Mouse (Mus musculus): ENCODE results near the gene Prtn3. TPM values are rescaled to one million over a fixed set of nuclear protein-coding genes. Genes with fewer than 3 reads are reported as not detected.
A peak's percentile ranks its signal among the peaks of the same experiment; 100 is the strongest.
"Not testable (repeated sequence)": the region's sequence is repeated elsewhere in the genome, so short reads cannot be mapped to it uniquely, and the experiment has no call there.

Gene Prtn3
- polyA plus RNA-seq, 1 experiment from 2014 or later: 64.6 TPM

DNA sequence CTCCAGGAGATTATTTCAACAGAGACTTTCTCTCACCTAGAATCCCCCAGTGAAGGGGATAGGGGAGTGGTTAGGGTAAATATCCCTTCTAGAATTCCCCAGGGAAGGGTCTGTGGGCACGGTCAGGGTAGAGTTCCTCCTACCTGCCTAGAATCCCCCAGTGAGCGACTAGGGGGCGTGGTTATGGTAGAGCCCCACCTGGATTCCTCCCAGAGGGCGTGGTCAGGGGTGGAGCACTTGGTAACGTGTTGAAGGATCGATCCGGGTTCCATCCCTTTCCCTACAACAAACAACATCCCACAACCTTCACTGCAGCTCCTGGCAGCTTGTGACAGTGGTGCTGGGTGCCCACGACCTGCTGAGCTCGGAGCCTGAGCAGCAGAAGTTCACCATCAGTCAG, 6.4 kb downstream of the Prtn3 start:
- WGBS (ENCODE audit: insufficient replicate concordance): 8% methylated on average over 9 of the region's 9 CpGs
- H3K27me3 ChIP-seq: peaks cover 23% of the 10 kb centered on the region; the same call in 1 of the 2 replicates
- DNase-seq (no peak), ATAC-seq (ENCODE audit: low read depth) (no peak)
- peaks cover 72% of the 10 kb centered on the region for H3K4me1 ChIP-seq (replicated peaks)
- 0 out of 2 replicates have a peak overlapping the region, but pooled peaks have one; percentile 29 for H3K9ac ChIP-seq
- H3K27ac ChIP-seq: peak overlapping the region; percentile 55
- no peaks in the 10 kb centered on the region for H3K9me3 ChIP-seq (replicated peaks)
- H3K36me3 ChIP-seq: no peaks in the 10 kb centered on the region
- peak overlapping the region; percentile 56 for H3K4me2 ChIP-seq
- H3K4me3 ChIP-seq (replicated peaks): peak overlapping the region; percentile 42

DNA sequence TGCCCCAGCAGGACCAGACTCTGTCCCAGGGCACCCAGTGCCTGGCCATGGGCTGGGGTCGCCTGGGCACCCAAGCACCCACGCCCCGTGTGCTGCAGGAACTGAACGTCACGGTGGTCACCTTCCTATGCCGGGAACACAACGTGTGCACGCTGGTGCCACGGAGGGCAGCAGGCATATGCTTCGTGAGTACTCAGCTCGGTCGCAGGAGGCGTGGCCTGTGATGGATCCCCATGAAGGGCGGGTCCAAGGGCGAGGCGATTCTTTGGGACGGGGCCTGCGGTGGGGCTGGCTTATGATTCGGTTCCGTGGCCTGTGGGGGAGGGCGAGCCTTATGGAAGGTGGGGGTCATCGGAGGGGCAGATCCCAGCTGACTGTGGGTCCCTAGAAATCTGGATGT, 7.7 kb downstream of the Prtn3 start:
- Histone ChIP-seq H3K27ac (no peak overlapping the region), H3K9ac (peak overlapping the region; percentile 29; the same call in 1 of the 2 replicates), H3K4me3 (replicated peaks) (peak overlapping the region; percentile 42), H3K27me3 (peaks cover 23% of the 10 kb centered on the region; the same call in 1 of the 2 replicates), H3K4me1 (replicated peaks) (peaks cover 67% of the 10 kb centered on the region), H3K9me3 (replicated peaks) (no peaks in the 10 kb centered on the region), H3K36me3 (no peaks in the 10 kb centered on the region), H3K4me2 (peak overlapping the region; percentile 56)
- ATAC-seq (ENCODE audit: low read depth): peak; percentile 43; the same call in 1 of the 2 replicates
- 3% methylated on average over 22 of the region's 22 CpGs for WGBS (ENCODE audit: insufficient replicate concordance)
- peak; percentile 51 for DNase-seq

DNA sequence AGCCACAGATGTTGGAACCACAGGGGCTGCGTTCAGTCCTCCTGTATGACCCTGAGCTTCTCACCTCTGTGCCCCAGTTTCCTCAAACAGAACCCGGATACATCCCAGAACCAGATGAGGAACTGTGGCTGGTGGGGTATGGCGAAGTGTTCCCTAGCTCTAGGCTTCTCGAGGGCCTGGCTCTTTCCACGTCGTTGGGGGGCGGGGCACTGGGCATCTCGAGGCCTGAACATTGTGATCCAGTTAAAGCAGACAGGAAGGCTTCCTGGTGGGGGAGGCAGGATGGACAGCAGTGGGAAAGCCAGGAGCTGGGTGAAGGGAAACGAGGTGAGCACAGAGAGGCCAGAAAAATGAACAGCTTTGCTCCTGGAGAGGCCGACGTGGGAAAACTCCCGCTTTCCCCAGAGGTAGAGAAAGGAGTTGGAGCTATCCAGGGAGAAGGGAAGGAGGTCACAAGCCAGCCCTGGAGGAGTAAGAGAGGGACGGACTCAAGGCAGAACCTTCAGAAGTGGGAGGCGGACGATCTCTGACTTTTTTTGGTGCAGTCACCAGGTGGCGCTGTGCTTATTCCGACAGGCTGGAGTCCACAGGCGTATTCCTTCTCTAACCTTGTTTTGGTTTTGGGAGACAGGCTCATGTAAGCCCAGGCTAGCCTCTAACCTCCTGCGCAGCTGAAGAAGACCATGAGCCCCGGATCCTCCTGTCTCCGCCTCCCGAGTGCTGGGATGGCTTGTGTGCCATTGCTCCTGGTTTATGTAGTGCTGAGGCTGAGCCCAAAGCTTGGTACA, 9.2 kb downstream of the Prtn3 start:
- H3K27ac ChIP-seq: no peak overlapping the region
- no peaks in the 10 kb centered on the region for H3K36me3 ChIP-seq
- no peak overlapping the region; the same call in 1 of the 2 replicates for H3K9ac ChIP-seq
- WGBS (ENCODE audit: insufficient replicate concordance): 15% methylated on average over 22 of the region's 22 CpGs
- H3K4me1 ChIP-seq (replicated peaks): peaks cover 52% of the 10 kb centered on the region
- 0 out of 2 replicates have a peak overlapping the region, but pooled peaks have one; percentile 8 for H3K4me2 ChIP-seq
- ATAC-seq (ENCODE audit: low read depth) (0 out of 2 replicates have a peak, but pooled peaks have one; percentile 1), DNase-seq (peak; percentile 64)
- no peak overlapping the region for H3K4me3 ChIP-seq (replicated peaks)
- peaks cover 23% of the 10 kb centered on the region; the same call in 1 of the 2 replicates for H3K27me3 ChIP-seq
- H3K9me3 ChIP-seq (replicated peaks): no peaks in the 10 kb centered on the region

DNA sequence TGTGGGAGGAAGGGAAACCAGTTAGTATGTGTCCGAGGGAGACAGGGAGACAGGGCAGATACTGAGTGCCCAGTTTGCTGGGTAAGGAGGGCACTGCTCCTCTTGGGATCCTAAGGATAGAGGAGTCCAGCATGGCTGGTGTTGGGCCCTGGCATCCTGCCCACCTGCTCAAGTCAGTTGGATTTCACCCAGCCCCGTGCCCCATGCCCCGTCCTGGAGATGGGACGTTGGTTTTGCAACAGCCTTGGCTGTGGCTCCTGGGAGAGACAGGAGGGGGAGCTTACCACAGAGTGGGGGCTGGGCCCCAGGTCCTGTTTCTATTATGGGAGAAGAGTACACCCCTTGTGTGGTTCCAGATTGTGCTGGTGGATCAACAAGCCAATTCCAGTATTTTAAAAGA, 10.2 kb downstream of the Prtn3 start:
- H3K4me3 ChIP-seq (replicated peaks): no peak overlapping the region
- no peak overlapping the region for H3K27ac ChIP-seq
- no peak overlapping the region for H3K4me2 ChIP-seq
- H3K36me3 ChIP-seq: no peaks in the 10 kb centered on the region
- DNase-seq (no peak), ATAC-seq (ENCODE audit: low read depth) (no peak)
- no peak overlapping the region for H3K9ac ChIP-seq
- H3K4me1 ChIP-seq (replicated peaks): peaks cover 45% of the 10 kb centered on the region
- 32% methylated on average over 4 of the region's 4 CpGs for WGBS (ENCODE audit: insufficient replicate concordance)
- H3K9me3 ChIP-seq (replicated peaks): no peaks in the 10 kb centered on the region
- H3K27me3 ChIP-seq: peaks cover 21% of the 10 kb centered on the region; the same call in 1 of the 2 replicates

DNA sequence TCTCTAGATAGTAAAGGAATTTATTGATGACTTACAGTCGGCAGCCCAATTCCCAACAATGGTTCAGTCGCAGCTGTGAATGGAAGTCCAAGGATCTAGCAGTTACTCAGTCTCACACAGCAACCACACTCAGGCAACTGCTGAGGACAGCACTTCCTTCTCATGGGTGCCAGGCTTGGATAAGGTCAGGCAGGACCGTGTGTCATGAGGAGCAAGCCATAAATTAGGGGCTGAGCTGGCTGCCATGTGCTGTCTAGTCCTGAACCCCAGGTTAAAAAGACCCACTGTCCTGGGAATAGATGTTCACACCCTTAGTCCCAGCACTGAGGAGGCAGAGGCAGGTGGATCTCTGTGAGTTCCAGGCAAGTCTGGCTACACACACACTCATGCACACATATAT, 10.7 kb downstream of the Prtn3 start:
- H3K9me3 ChIP-seq (replicated peaks); ATAC-seq (ENCODE audit: low read depth); DNase-seq; H3K36me3 ChIP-seq; H3K4me2 ChIP-seq; H3K27ac ChIP-seq; H3K4me3 ChIP-seq (replicated peaks); H3K9ac ChIP-seq: not testable (repeated sequence)
- peaks cover 17% of the 10 kb centered on the region; the same call in 1 of the 2 replicates for H3K27me3 ChIP-seq
- peaks cover 41% of the 10 kb centered on the region for H3K4me1 ChIP-seq (replicated peaks)
- WGBS (ENCODE audit: insufficient replicate concordance): 35% methylated on average over 3 of the region's 3 CpGs

DNA sequence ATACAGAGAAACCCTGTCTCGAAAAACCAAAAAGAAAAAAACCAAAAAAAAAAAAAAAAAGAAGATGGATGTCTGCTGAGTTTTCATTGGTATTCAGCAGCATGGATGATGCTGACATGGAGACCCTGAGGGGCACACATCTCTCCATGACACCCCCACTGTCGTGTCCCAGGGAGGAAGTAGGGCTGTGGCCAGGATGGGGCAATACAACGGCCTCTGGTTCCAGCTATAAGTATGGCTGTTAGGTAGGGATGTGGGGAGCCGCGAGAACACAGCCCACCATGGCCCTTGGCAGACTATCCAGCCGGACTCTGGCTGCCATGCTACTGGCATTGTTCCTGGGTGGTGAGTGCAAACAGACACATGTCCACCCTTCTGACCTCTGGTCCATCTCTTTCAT, 11.8 kb downstream of the Prtn3 start, which contains the start of gene Elane:
Elane (plus strand) TSS at position 194 of the 400 bp plus-strand sequence.
- 53% methylated on average over 6 of the region's 6 CpGs for WGBS (ENCODE audit: insufficient replicate concordance)
- Histone ChIP-seq H3K9me3 (replicated peaks) (no peaks in the 10 kb centered on the region), H3K27me3 (peaks cover 13% of the 10 kb centered on the region; the same call in 1 of the 2 replicates), H3K4me1 (replicated peaks) (peaks cover 30% of the 10 kb centered on the region), H3K4me3 (replicated peaks) (no peak within 1 kb of the TSS), H3K36me3 (no peaks in the 10 kb centered on the region), H3K4me2 (no peak within 1 kb of the TSS), H3K9ac (no peak within 1 kb of the TSS), H3K27ac (no peak within 1 kb of the TSS)
- ATAC-seq (ENCODE audit: low read depth) (no peak), DNase-seq (no peak)

DNA sequence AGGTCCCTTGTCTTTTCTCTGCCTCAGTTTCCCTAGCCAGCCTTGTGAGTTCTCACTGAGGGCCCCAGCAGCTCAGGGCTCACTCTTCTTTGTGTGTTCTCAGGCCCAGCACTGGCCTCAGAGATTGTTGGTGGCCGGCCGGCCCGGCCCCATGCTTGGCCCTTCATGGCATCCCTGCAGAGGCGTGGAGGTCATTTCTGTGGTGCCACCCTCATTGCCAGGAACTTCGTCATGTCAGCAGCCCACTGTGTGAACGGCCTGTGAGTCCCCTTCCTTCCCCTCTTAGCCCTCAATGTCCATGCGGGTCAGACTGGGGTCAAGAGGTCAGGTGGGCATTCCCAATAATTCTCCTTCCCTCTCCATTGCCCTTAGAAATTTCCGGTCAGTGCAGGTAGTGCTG, 12.3 kb downstream of the Prtn3 start:
- no peak overlapping the region for H3K9ac ChIP-seq
- ATAC-seq (ENCODE audit: low read depth): no peak
- peaks cover 24% of the 10 kb centered on the region for H3K4me1 ChIP-seq (replicated peaks)
- no peak overlapping the region for H3K27ac ChIP-seq
- no peak overlapping the region for H3K4me3 ChIP-seq (replicated peaks)
- H3K36me3 ChIP-seq: no peaks in the 10 kb centered on the region
- WGBS (ENCODE audit: insufficient replicate concordance): 74% methylated on average over 8 of the region's 8 CpGs
- peaks cover 13% of the 10 kb centered on the region; the same call in 1 of the 2 replicates for H3K27me3 ChIP-seq
- no peak for DNase-seq
- H3K4me2 ChIP-seq: no peak overlapping the region
- no peaks in the 10 kb centered on the region for H3K9me3 ChIP-seq (replicated peaks)

DNA sequence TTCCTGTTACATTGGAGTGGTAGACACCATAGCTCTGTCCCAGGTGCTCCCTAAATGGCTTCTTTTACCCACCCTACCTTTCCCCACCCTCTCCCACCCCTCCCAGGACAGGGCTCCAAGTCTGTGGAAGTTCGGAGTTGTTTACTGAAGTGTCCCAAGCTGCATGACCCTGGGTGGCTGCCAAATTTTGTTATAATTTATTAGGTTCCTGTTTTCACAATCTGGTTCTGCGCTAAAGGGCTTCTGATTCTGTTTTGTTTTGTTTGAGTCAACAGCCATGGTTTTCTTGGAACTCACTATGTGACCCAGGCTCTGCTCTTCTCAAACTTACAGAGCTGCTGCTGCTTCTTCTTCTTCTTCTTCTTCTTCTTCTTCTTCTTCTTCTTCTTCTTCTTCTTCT, 15.1 kb downstream of the Prtn3 start:
- no peak for ATAC-seq (ENCODE audit: low read depth)

DNA sequence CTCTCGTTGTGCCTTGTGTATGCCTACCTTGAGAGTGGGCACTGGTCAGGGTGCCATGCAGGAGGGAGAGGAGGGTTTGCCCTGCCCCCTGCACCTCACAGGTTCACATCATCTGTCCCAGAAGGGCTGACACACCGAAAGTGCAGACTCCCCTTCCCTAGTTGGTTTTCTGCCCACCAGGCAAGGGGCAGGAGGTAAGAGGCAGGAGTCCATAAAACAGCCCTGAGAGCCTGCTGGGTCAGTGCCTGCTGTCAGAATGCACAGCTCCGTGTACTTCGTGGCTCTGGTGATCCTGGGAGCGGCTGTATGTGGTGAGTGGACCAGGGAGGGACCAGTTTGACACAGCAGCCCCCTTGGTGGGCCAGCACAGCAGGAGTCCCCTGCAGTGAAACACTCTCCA, 16.4 kb downstream of the Prtn3 start, which contains the start of gene Cfd:
Cfd (plus strand) TSS at position 184 of the 400 bp plus-strand sequence.
- Histone ChIP-seq H3K36me3 (peaks cover 7% of the 10 kb centered on the region; the same call in 1 of the 2 replicates), H3K4me3 (replicated peaks) (no peak within 1 kb of the TSS), H3K27me3 (no peaks in the 10 kb centered on the region), H3K9me3 (replicated peaks) (no peaks in the 10 kb centered on the region), H3K4me1 (replicated peaks) (0 out of 2 replicates have a peak, but pooled peaks cover 2% of the 10 kb centered on the region), H3K27ac (no peak within 1 kb of the TSS), H3K4me2 (no peak within 1 kb of the TSS), H3K9ac (no peak within 1 kb of the TSS)
- ATAC-seq (ENCODE audit: low read depth) (no peak), DNase-seq (no peak)
- 54% methylated on average over 5 of the region's 5 CpGs for WGBS (ENCODE audit: insufficient replicate concordance)

More for the DNA sequence above, 15.1 kb downstream of the Prtn3 start:
- Histone ChIP-seq H3K9ac (no peak overlapping the region), H3K4me2 (no peak overlapping the region), H3K27ac (no peak overlapping the region), H3K9me3 (replicated peaks) (no peaks in the 10 kb centered on the region), H3K4me1 (replicated peaks) (peaks cover 2% of the 10 kb centered on the region; the same call in 1 of the 2 replicates), H3K36me3 (no peaks in the 10 kb centered on the region), H3K27me3 (no peaks in the 10 kb centered on the region), H3K4me3 (replicated peaks) (no peak overlapping the region)
- 66% methylated on average over 2 of the region's 2 CpGs for WGBS (ENCODE audit: insufficient replicate concordance)
- no peak for DNase-seq

DNA sequence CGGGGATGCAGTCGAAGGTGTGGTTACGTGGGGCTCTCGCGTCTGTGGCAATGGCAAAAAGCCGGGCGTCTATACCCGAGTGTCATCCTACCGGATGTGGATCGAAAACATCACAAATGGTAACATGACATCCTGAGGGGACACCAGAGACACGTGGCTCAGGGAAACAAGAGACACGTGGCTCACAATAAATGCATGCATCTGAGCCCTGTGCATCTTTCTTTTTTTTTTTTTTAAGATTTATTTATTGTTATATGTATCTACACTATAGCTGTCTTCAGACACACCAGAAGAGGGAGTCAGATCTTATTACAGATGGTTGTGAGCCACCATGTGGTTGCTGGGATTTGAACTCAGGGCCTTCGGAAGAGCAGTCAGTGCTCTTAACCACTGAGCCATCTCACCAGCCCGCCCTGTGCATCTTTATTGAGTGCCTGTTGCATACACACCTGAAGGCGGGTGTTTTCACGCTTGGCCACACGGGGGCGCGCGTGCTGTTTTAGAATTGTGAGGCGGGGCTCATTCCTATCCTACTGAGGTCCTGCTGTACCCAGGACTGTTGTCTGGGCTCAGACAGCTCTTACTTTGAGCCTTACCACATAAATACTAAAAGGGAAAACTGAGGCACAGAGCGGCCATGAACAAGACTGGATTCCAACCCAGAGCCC, 18.3 kb downstream of the Prtn3 start:
- WGBS (ENCODE audit: insufficient replicate concordance): 38% methylated on average over 22 of the region's 22 CpGs
- DNase-seq (peak; percentile 69), ATAC-seq (ENCODE audit: low read depth) (peak; percentile 42; the same call in 1 of the 2 replicates)
- not testable (repeated sequence) for H3K4me2 ChIP-seq; H3K9ac ChIP-seq; H3K9me3 ChIP-seq (replicated peaks); H3K4me3 ChIP-seq (replicated peaks); H3K27ac ChIP-seq; H3K27me3 ChIP-seq
- peaks cover 12% of the 10 kb centered on the region for H3K4me1 ChIP-seq (replicated peaks)
- H3K36me3 ChIP-seq: peaks cover 17% of the 10 kb centered on the region

DNA sequence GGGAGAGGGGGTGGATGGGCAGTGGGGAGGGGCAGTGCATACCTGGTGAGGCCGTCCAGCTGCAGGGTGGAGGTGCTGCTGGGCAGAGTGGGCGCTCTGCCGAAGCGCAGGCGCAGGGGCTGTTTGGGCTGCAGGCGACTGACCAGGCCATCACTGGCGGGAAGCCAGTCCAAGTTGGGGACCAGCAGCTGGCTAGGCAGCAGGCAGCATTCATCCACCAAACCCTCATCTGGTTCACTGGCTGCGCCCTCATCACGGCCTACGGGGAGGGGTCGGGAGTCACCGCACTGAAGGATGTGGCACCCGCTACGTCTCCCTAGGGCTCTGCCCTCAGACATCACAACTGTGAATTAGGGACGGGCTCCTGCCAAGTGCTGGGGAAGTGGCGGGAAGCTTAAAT, 22.0 kb downstream of the Prtn3 start:
- Histone ChIP-seq H3K9ac (no peak overlapping the region), H3K27me3 (no peaks in the 10 kb centered on the region), H3K36me3 (peaks cover 34% of the 10 kb centered on the region), H3K4me3 (replicated peaks) (no peak overlapping the region), H3K9me3 (replicated peaks) (no peaks in the 10 kb centered on the region), H3K4me1 (replicated peaks) (peaks cover 25% of the 10 kb centered on the region), H3K27ac (no peak overlapping the region), H3K4me2 (no peak overlapping the region)
- ATAC-seq (ENCODE audit: low read depth) (no peak), DNase-seq (no peak)
- WGBS (ENCODE audit: insufficient replicate concordance): 88% methylated on average over 16 of the region's 16 CpGs
